Mouse (Mus musculus): ENCODE measurements around the gene Map4k1. TPM values are rescaled to one million over a fixed set of nuclear protein-coding genes. Genes with fewer than 3 reads are reported as not detected.
"Not testable (repeated sequence)": the region's sequence is repeated elsewhere in the genome, so short reads cannot be mapped to it uniquely, and the experiment has no call there.

The Map4k1 gene
- total RNA-seq, 4 experiments from 2014 or later, result 0.50 to 1.1 (median 0.74) TPM

DNA sequence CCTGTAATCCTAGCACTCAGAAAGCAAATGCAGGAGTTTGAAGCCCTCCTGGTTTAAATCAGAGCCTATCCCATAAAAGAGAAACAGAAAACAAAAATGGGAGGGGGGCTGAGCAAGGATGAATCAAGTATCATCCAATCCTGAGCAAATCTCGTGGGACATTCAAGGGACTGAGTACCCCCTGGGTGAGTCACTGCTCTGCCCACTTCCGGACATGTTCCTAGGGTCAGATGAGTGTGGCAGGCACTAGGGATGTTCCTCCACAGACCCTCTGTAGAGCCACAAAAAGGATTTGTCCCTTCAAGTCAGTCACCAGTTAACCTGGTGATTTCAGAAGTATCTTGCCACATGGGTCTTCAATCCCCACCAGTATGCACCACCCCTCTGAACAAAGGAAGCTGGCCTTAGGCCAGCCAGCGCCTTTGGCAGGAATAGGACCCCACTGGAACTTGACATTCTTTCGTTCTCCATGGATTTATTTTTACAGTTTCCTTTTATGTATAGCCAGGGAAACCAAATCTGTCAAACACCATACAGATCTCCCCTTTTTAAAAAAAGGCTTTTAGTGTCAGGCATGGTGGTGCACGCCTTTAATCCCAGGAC is 26.5 kb upstream of the Map4k1 start:
- DNase-seq (ENCODE audit: low spot score), result no peak

- no peak for DNase-seq (ENCODE audit: low spot score)
Observed at GRCm38 (mm10) chr7:28956270-28956669, 25.6 kb upstream of the Map4k1 start.

DNA sequence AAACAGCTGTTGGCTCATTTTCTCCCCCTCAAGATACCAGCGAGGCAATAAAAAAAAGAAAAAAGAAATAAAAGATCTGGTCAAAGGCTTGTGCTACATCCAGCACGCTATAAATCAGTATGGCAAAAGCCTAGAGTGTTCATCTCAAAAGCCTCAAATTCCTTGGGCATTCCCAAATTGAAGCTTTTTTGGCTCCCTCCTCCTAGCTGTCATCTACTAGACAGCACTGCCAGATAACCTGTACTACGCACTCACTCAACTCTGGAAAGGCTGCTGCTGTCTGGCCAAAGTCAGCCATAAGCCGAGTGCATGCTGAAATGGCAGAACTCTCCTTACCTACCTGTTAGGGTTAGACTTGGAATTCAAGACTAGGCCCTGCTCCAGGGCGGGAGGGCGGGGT is 24.6 kb upstream of the Map4k1 start:
- no peak for DNase-seq (ENCODE audit: low spot score)

- DNase-seq (ENCODE audit: low spot score), result no peak
Observed at GRCm38 (mm10) chr7:28957997-28958725, 23.7 kb upstream of the Map4k1 start.

- DNase-seq (ENCODE audit: low spot score), result no peak
Observed at GRCm38 (mm10) chr7:28958770-28959169, 23.1 kb upstream of the Map4k1 start.

- no peak for DNase-seq (ENCODE audit: low spot score)
Observed at GRCm38 (mm10) chr7:28959505-28960045, 22.3 kb upstream of the Map4k1 start.

DNA sequence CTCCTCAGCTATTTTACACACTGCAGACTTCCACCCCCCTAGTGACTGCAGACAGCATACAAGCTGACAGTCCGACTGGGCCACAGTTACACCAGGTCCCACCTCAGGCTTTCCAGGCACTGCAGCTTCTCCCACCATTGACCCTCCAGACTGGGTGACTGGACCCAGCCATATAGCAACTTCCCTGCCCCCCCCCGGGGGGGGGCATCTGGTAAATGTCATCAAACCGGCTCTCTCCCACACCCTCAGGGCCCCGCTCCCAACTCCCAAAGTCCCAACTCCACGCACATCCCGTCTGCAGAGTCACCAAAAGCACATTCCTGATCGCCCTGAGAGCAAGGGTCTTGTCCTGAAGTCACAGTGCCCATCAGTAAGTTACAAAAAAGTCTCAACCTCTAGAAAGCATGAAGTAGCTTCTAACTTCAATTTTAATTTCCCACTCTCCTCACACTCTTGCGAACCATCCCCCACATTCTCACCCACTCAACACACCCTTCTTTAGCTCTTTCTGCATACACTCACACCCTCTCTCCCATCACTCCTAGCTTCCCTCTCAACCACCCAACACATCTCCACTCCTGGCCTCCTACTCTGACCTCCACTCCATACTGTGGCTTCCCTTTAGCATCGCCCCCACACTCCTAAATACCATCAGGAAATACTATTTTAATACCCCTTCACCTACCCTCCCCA is 21.4 kb upstream of the Map4k1 start:
- no peak for DNase-seq (ENCODE audit: low spot score)

GRCm38 (mm10) chr7:28961584-28961926 is 20.3 kb upstream of the Map4k1 start:
- DNase-seq (ENCODE audit: low spot score), result no peak

DNA sequence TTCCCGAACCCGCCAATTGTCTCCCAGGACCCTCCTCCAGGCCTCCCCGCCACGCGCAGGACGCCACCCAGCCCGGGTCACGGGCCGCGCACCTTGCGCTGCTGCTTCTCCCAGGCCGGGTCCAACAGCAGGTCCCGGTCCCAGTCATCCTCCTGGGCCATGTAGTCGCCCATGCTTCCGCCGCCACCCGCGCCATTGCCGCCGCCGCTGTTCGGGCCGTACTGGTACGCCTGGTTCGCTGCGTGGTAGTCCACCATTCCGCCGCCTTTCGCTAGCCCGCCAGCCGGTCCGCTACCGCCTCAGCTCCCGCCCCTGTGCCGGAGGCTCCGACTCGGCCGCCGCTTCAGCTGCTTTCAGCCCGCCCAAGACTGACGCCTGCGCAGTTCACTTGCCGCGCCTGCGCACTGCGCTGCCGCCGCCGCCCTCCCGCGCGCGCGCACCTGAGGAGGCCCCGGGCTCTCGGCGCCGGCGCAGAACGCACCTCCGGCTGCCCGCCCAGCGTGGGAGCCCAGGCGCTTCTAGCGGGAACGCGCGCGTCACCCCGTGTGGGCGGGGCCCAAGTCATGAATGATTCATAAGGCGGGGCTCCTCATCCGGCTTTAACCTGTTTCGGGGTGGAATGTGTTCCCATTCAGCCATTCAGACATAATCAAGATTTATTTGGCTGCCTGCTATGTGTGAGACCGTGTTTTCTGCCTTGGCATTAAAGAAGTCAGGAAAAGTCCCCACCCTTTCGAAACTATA is 19.8 kb upstream of the Map4k1 start, which contains the start of gene Actn4:
Gene Actn4, minus strand, starts transcription at position 414 of the 744 bp plus-strand sequence.
- peak; percentile 98 for DNase-seq (ENCODE audit: low spot score)

DNA sequence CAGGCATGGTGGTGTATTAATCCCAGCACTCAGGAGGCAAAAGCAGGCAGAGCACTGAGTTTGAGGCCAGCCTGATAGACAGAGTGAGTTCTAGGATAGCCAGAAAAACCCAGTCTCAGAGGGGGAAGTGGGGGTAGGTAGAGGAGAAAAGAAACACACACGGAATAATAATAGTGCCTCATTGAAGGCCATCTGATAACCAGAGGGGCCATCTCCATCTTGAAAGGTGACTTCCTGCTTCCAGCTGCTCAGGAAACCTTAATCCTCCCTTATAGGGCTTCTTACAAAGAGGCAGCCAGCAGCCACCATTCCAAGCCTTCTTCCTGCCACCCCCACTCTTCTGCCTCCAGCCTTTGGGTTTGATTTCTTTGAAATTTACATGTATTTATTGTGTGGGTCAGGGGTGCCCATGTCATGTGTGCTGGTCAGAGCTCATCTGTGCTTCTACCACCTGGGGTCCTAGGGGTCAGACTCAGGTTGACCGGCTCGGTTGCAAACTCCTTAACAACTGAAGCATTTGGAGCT is 18.4 kb upstream of the Map4k1 start:
- no peak for DNase-seq (ENCODE audit: low spot score)

DNA sequence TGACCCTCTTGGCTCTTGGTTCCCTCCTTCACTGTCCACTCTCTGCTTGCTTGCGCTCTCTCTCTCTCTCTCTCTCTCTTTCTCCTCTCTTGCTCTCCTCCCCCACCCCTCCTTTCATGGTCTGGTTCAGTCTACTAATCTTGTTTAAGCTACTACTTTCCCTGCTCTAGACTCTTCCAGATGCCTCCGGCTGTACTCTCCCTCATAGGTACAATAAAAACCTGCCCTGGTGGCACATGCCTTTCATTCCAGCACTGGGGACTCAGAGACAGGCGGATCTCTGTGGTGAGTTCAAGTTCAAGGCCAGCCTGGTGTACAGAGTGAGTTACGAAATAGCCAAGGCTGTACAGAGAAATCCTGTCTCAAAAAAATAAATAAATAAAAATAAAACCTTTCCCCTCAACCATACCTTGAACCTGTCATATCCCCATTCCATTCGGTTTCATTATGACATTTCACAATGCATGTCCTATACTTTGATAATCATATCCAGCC is 16.5 kb upstream of the Map4k1 start:
- no peak for DNase-seq (ENCODE audit: low spot score)

DNA sequence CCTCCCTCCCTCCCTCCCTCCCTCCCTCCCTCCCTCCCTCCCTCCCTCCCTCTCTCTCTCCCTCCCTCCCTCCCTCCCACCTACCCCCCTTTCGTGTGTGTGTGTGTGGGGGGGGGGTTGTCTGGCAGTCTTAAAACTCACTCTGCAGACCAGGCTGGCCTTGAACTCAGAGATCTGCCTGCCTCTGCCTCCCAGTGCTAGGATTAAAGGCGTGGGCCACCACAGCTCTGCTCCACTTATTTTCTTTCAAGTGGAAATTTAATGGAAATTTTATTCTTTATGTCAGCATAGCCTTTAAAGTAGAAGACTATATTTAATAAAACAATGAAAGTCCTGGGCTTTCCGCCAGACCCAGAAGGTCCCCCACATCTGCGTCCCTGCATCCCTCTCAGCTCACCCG is 15.7 kb upstream of the Map4k1 start:
- DNase-seq (ENCODE audit: low spot score), result no peak

- DNase-seq (ENCODE audit: low spot score), result no peak
Observed at GRCm38 (mm10) chr7:28966751-28967505, 14.9 kb upstream of the Map4k1 start.

- not testable (repeated sequence) for DNase-seq (ENCODE audit: low spot score)
Observed at GRCm38 (mm10) chr7:28968120-28968519, 13.7 kb upstream of the Map4k1 start.

DNA sequence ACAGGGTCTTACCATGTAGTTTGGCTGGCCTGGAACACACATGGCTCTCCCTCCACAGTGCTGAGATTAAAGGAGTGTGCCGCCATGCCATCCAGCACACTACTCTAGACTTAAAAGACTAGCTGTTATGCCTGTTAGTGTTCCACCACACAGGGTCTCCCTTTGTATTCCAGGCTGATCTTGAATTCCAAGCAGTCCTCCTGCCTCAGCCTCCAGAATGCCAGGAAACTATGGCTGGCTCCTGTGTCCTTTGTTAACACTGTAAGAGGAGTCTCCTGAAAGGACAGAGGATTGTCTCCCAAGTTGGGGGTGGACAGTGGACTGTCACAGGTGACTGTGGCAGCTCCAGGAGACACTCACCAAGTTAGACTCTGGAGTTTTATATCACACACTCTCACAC is 12.6 kb upstream of the Map4k1 start:
- no peak for DNase-seq (ENCODE audit: low spot score)

GRCm38 (mm10) chr7:28969672-28970394 is 12.0 kb upstream of the Map4k1 start:
- no peak for DNase-seq (ENCODE audit: low spot score)

GRCm38 (mm10) chr7:28971029-28971428 is 10.8 kb upstream of the Map4k1 start:
- no peak for DNase-seq (ENCODE audit: low spot score)

GRCm38 (mm10) chr7:28971770-28972269 is 10.0 kb upstream of the Map4k1 start:
- DNase-seq (ENCODE audit: low spot score), result no peak

DNA sequence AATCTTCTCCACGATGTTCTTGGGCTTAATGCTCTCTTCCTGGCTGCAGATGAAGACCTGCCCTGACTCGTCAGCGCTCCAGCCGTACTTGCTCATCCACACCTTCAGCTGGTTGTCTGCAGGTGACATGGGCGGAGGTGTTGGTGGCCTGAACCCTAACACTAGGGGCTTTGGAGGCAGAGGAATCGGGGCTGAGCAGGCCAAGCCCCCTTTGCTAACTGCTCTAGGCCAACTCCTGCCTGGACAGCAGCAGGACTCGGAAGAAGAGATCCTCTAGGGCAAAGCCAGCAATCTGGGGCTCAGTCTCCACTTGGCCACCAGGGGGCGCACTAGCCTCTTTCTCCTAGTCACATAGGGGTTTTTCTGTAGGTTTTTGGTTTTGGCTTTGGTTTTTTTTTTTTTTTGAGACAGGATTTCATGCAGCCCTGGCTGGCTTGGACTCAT is 9.3 kb upstream of the Map4k1 start:
- DNase-seq (ENCODE audit: low spot score), result no peak

DNA sequence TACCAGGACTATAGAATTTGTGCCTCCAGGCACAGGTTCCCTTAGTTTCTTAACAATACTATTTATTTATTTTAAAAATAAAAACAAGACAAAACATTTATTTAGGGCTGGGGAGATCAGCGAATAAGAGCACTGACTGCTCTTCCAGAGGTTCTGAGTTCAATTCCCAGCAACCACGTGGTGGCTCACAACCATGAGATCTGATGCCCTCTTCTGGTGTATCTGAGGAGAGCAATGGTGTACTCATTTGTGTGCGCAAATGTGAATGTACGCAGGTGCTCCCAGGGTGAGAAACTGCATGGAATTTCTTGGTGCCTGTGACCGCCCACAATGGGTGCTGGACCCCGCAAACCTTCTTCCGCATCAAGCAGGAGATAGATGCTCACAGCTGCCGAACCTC is 8.8 kb upstream of the Map4k1 start:
- no peak for DNase-seq (ENCODE audit: low spot score)
